Mouse (Mus musculus) embryonic facial prominence, embryonic 12.5 days (tissue): ENCODE results near the gene Parp4. TPM values are rescaled to one million over a fixed set of nuclear protein-coding genes. Genes with fewer than 3 reads are reported as not detected.

ENCODE experiments used
- ATAC-seq: fragments of 200-750 bp; cut with Nextera tagmentation; 2 replicates; pipeline ENCODE4 v1.8.0; 2017; ENCODE audit not compliant: insufficient number of reproducible peaks, insufficient read depth, low FRiP score, low TSS enrichment
- H3K27ac ChIP-seq: fragments of 300-500 bp; sonication (generic); 2 replicates; pipeline ENCODE4 v1.5.1; 2016; ENCODE audit warnings: mild to moderate bottlenecking
- H3K27me3 ChIP-seq: fragments of 300-500 bp; sonication (generic); 2 replicates; pipeline ENCODE4 v1.6.1; 2016; ENCODE audit warnings: mild to moderate bottlenecking, moderate library complexity
- H3K36me3 ChIP-seq: fragments of 300-500 bp; sonication (generic); 2 replicates; pipeline ENCODE4 v1.6.1; 2016; ENCODE audit warnings: mild to moderate bottlenecking
- H3K4me1 ChIP-seq: fragments of 300-500 bp; sonication (generic); 2 replicates; pipeline ENCODE4 v1.6.1; 2016
- H3K4me2 ChIP-seq: fragments of 300-500 bp; sonication (generic); replicated peaks from 2 replicates; pipeline ENCODE4 v1.6.1; 2016; ENCODE audit warnings: mild to moderate bottlenecking, moderate library complexity
- H3K4me3 ChIP-seq: fragments of 300-500 bp; sonication (generic); 2 replicates; pipeline ENCODE4 v1.5.1; 2016; ENCODE audit warnings: mild to moderate bottlenecking
- H3K9ac ChIP-seq: fragments of 300-500 bp; sonication (generic); 2 replicates; pipeline ENCODE4 v1.6.1; 2016; ENCODE audit warnings: mild to moderate bottlenecking, moderate library complexity
- H3K9me3 ChIP-seq: fragments of 300-500 bp; sonication (generic); 2 replicates; pipeline ENCODE4 v1.6.1; 2016; ENCODE audit warnings: mild to moderate bottlenecking, moderate library complexity
- WGBS: fragments of 180-500 bp; shearing (Covaris S2); methylation state at CpG from one replicate; pipeline ENCODE4 v1.1.7; 2016; 5-methylcytosine and 5-hydroxymethylcytosine counted together
- polyA plus RNA-seq: library from polyadenylated mRNA; unstranded; fragments of >200 nt; fragmentation: Nextera tagmentation; extraction: Ambion mirVana; gene quantifications from 2 replicates; pipeline ENCODE4 v1.2.1, GENCODE M21; 2016

Gene Parp4
- polyA plus RNA-seq = 2.0 and 2.6 TPM in 2 replicates

GRCm38 (mm10) chr14:56575416-56575815 lies at the start of gene Parp4, which contains the start of gene Cenpj:
TSS of gene Parp4 (plus strand) at chr14:56575619.
TSS of gene Cenpj (minus strand) at chr14:56575425.
- no peaks in the 10 kb centered on the region for H3K27me3 ChIP-seq
- no peaks in the 10 kb centered on the region for H3K36me3 ChIP-seq
- H3K9ac ChIP-seq = peak within 1 kb of the TSS; percentile 57
- no peak within 1 kb of the TSS for H3K27ac ChIP-seq
- peak within 1 kb of the TSS; percentile 70 for H3K4me2 ChIP-seq
- peak within 1 kb of the TSS; percentile 51 for H3K4me3 ChIP-seq
- under 1% methylated on average over 24 of the region's 24 CpGs for WGBS
- no peaks in the 10 kb centered on the region for H3K9me3 ChIP-seq
- 0 out of 2 replicates have a peak, but pooled peaks cover 7% of the 10 kb centered on the region for H3K4me1 ChIP-seq
- peak; percentile 25; the same call in 1 of the 2 replicates for ATAC-seq

DNA sequence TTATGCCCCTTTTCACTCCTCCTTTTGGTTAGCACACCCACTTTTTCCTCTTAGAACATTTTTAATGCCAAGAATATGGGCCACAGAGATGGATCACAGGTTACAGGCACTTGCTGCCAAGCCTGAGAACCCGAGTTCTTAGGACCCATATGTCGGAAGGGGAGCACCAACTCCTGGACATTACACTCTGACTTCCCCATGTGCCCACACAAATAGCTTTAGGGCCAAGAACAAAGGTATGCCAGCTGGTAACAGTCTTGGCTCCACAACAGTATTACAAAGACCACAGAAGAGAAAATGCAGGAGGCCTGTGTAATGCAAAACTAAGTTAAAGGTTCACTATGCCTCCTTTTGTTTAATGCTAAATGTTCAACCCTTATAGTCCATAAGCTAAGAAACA lies 44.6 kb upstream of the Parp4 start:
- H3K27me3 ChIP-seq = no peaks in the 10 kb centered on the region
- peaks cover 17% of the 10 kb centered on the region for H3K36me3 ChIP-seq
- ATAC-seq = no peak
- H3K9ac ChIP-seq = no peak overlapping the region
- H3K4me1 ChIP-seq = no peaks in the 10 kb centered on the region
- WGBS = 85% methylated on average over 2 of the region's 2 CpGs
- no peak overlapping the region for H3K4me3 ChIP-seq
- no peak overlapping the region for H3K4me2 ChIP-seq
- no peak overlapping the region for H3K27ac ChIP-seq
- no peaks in the 10 kb centered on the region for H3K9me3 ChIP-seq

- H3K27me3 ChIP-seq = no peaks in the 10 kb centered on the region
- ATAC-seq = no peak
- no peak overlapping the region for H3K9ac ChIP-seq
- no peaks in the 10 kb centered on the region for H3K4me1 ChIP-seq
- WGBS = 91% methylated on average over 1 of the region's 1 CpGs
- H3K4me3 ChIP-seq = no peak overlapping the region
- no peaks in the 10 kb centered on the region for H3K36me3 ChIP-seq
- no peak overlapping the region for H3K27ac ChIP-seq
- H3K9me3 ChIP-seq = no peaks in the 10 kb centered on the region
- no peak overlapping the region for H3K4me2 ChIP-seq
Observed at GRCm38 (mm10) chr14:56544946-56545345, 30.5 kb upstream of the Parp4 start.

GRCm38 (mm10) chr14:56545491-56545890 lies 29.9 kb upstream of the Parp4 start:
- Histone ChIP-seq H3K9me3 (no peaks in the 10 kb centered on the region), H3K4me1 (no peaks in the 10 kb centered on the region), H3K4me2 (no peak overlapping the region), H3K36me3 (no peaks in the 10 kb centered on the region), H3K27me3 (no peaks in the 10 kb centered on the region), H3K9ac (no peak overlapping the region), H3K27ac (no peak overlapping the region), H3K4me3 (no peak overlapping the region)
- WGBS = 85% methylated on average over 4 of the region's 4 CpGs
- no peak for ATAC-seq

DNA sequence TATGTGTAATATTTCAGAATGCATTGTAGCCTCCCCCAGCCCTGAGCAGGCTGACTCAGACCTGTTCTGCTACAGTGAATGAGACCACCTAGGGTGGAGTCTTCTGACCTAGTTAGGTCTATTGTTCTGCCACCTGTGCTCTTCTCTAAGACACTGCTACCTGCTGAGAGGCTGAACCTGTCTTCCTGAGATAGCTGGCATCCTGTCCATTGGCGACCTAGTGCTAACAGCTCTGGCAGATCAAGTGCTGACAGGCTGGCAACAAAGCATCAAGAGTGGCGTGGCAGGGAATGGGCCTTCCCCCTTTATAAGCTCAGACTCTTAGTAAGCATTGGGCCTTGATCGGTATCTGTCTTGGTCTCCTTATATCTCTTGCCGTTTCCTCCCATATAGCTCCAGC lies 24.5 kb upstream of the Parp4 start:
- Histone ChIP-seq H3K9ac (no peak overlapping the region), H3K4me3 (no peak overlapping the region), H3K27ac (no peak overlapping the region), H3K27me3 (no peaks in the 10 kb centered on the region), H3K4me2 (no peak overlapping the region), H3K36me3 (peaks cover 24% of the 10 kb centered on the region), H3K9me3 (no peaks in the 10 kb centered on the region), H3K4me1 (no peaks in the 10 kb centered on the region)
- ATAC-seq = no peak
- WGBS = 89% methylated on average over 4 of the region's 4 CpGs

- Histone ChIP-seq H3K4me2 (no peak overlapping the region), H3K36me3 (peaks cover 28% of the 10 kb centered on the region), H3K27me3 (no peaks in the 10 kb centered on the region), H3K4me1 (no peaks in the 10 kb centered on the region), H3K9ac (no peak overlapping the region), H3K9me3 (no peaks in the 10 kb centered on the region), H3K4me3 (no peak overlapping the region), H3K27ac (no peak overlapping the region)
- 81% methylated on average over 6 of the region's 6 CpGs for WGBS
- ATAC-seq = no peak
Observed at GRCm38 (mm10) chr14:56552924-56553323, 22.5 kb upstream of the Parp4 start.

- Histone ChIP-seq H3K4me3 (no peak overlapping the region), H3K27ac (no peak overlapping the region), H3K4me2 (no peak overlapping the region), H3K9ac (no peak overlapping the region), H3K27me3 (no peaks in the 10 kb centered on the region), H3K36me3 (peaks cover 32% of the 10 kb centered on the region), H3K4me1 (no peaks in the 10 kb centered on the region), H3K9me3 (no peaks in the 10 kb centered on the region)
- ATAC-seq = no peak
- 91% methylated on average over 7 of the region's 7 CpGs for WGBS
Observed at GRCm38 (mm10) chr14:56553331-56553730, 22.1 kb upstream of the Parp4 start.

- no peak overlapping the region for H3K27ac ChIP-seq
- no peaks in the 10 kb centered on the region for H3K27me3 ChIP-seq
- peaks cover 34% of the 10 kb centered on the region for H3K36me3 ChIP-seq
- no peaks in the 10 kb centered on the region for H3K9me3 ChIP-seq
- WGBS = 86% methylated on average over 2 of the region's 2 CpGs
- H3K4me3 ChIP-seq = no peak overlapping the region
- H3K9ac ChIP-seq = no peak overlapping the region
- H3K4me1 ChIP-seq = no peaks in the 10 kb centered on the region
- no peak overlapping the region for H3K4me2 ChIP-seq
- no peak for ATAC-seq
Observed at GRCm38 (mm10) chr14:56554716-56555115, 20.7 kb upstream of the Parp4 start.

- 93% methylated on average over 3 of the region's 3 CpGs for WGBS
- peaks cover 26% of the 10 kb centered on the region for H3K36me3 ChIP-seq
- no peaks in the 10 kb centered on the region for H3K27me3 ChIP-seq
- no peak overlapping the region for H3K9ac ChIP-seq
- H3K27ac ChIP-seq = no peak overlapping the region
- no peak overlapping the region for H3K4me2 ChIP-seq
- H3K4me3 ChIP-seq = no peak overlapping the region
- no peaks in the 10 kb centered on the region for H3K9me3 ChIP-seq
- no peak for ATAC-seq
- H3K4me1 ChIP-seq = no peaks in the 10 kb centered on the region
Observed at GRCm38 (mm10) chr14:56559134-56559533, 16.3 kb upstream of the Parp4 start.

- peaks cover 10% of the 10 kb centered on the region; the same call in 1 of the 2 replicates for H3K4me1 ChIP-seq
- H3K36me3 ChIP-seq = peaks cover 12% of the 10 kb centered on the region
- no peak for ATAC-seq
- no peaks in the 10 kb centered on the region for H3K9me3 ChIP-seq
- H3K4me2 ChIP-seq = no peak overlapping the region
- no peak overlapping the region for H3K27ac ChIP-seq
- H3K4me3 ChIP-seq = no peak overlapping the region
- H3K9ac ChIP-seq = no peak overlapping the region
- no peaks in the 10 kb centered on the region for H3K27me3 ChIP-seq
- WGBS = 72% methylated on average over 7 of the region's 7 CpGs
Observed at GRCm38 (mm10) chr14:56567476-56567875, 7.9 kb upstream of the Parp4 start.

DNA sequence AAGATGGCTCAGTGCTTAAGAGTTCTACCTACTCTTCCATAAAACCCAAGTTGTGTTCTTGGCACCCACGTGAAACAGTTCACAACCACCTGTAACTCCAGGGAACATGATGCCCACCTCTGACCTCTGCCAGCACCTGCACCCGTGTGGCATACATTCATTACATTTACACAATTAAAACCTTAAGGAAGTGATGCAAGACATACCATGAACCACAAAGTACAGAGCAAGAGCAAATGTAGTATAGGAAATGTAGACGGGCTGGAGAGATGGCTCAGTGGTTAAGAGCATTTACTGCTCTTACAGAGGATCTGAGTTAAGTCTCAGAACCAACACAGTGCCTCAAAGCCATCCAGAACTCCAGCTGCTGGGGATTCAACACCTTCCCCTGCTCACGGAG lies 6.4 kb upstream of the Parp4 start:
- Histone ChIP-seq H3K4me2 (no peak overlapping the region), H3K9ac (no peak overlapping the region), H3K27me3 (no peaks in the 10 kb centered on the region), H3K9me3 (no peaks in the 10 kb centered on the region), H3K27ac (no peak overlapping the region), H3K4me3 (no peak overlapping the region), H3K36me3 (no peaks in the 10 kb centered on the region), H3K4me1 (peaks cover 10% of the 10 kb centered on the region; the same call in 1 of the 2 replicates)
- 81% methylated on average over 4 of the region's 4 CpGs for WGBS
- ATAC-seq = no peak

GRCm38 (mm10) chr14:56571310-56572093 lies 3.9 kb upstream of the Parp4 start:
- Histone ChIP-seq H3K36me3 (no peaks in the 10 kb centered on the region), H3K27ac (peak overlapping the region; percentile 75), H3K9me3 (no peaks in the 10 kb centered on the region), H3K4me2 (peak overlapping the region; percentile 55), H3K9ac (peak overlapping the region; percentile 70), H3K4me3 (peak overlapping the region; percentile 76), H3K27me3 (no peaks in the 10 kb centered on the region), H3K4me1 (peaks cover 14% of the 10 kb centered on the region; the same call in 1 of the 2 replicates)
- under 1% methylated on average over 59 of the region's 59 CpGs for WGBS
- peak; percentile 99 for ATAC-seq
